Mouse (Mus musculus): ENCODE measurements at regions not wholly inside any gene's neighbourhood (a gene's known extent, or its start where the extent isn't known, plus 50 kb on each side); places are given as distances from the start of the nearest gene placed in this dataset.
"Not testable (repeated sequence)": the region's sequence is repeated elsewhere in the genome, so short reads cannot be mapped to it uniquely, and the experiment has no call there.

GRCm38 (mm10) chr10:14333344-14333743 lies 212.1 kb downstream of the Adgrg6 start:
- DNase-seq (ENCODE audit: low spot score in 2 of 2) = no peak

GRCm38 (mm10) chr10:14332688-14333117 lies 212.8 kb downstream of the Adgrg6 start:
- DNase-seq (ENCODE audit: low spot score in 2 of 2) = no peak

GRCm38 (mm10) chr10:14328846-14329245 lies 216.6 kb downstream of the Adgrg6 start:
- DNase-seq (ENCODE audit: low spot score in 2 of 2) = no peak

- peak in 1 of 2 experiments; percentile 4 for DNase-seq (ENCODE audit: low spot score in 2 of 2)
Measured at GRCm38 (mm10) chr10:14326229-14326628, 219.2 kb downstream of the Adgrg6 start.

GRCm38 (mm10) chr10:14321503-14321902 lies 224.0 kb downstream of the Adgrg6 start:
- peak; percentile 45 to 55 for DNase-seq (ENCODE audit: low spot score in 2 of 2)

GRCm38 (mm10) chr10:14315232-14315631 lies 230.2 kb downstream of the Adgrg6 start:
- DNase-seq (ENCODE audit: low spot score in 2 of 2) = no peak

- DNase-seq (ENCODE audit: low spot score in 2 of 2) = peak; percentile 31
Measured at GRCm38 (mm10) chr10:14314607-14315006, 230.9 kb downstream of the Adgrg6 start.

GRCm38 (mm10) chr10:14314004-14314581 lies 231.4 kb downstream of the Adgrg6 start:
- DNase-seq (ENCODE audit: low spot score in 2 of 2) = no peak

GRCm38 (mm10) chr10:14312959-14313358 lies 232.5 kb downstream of the Adgrg6 start:
- DNase-seq (ENCODE audit: low spot score in 2 of 2) = no peak

GRCm38 (mm10) chr10:14311962-14312361 lies 233.5 kb downstream of the Adgrg6 start:
- DNase-seq (ENCODE audit: low spot score in 2 of 2) = no peak

GRCm38 (mm10) chr10:14306811-14307210 lies 238.6 kb downstream of the Adgrg6 start:
- DNase-seq (ENCODE audit: low spot score in 2 of 2) = no peak

- no peak for DNase-seq (ENCODE audit: low spot score in 2 of 2)
Measured at GRCm38 (mm10) chr10:14303476-14303875, 242.0 kb downstream of the Adgrg6 start.

GRCm38 (mm10) chr10:14296147-14296546 lies 249.3 kb downstream of the Adgrg6 start:
- no peak for DNase-seq (ENCODE audit: low spot score in 2 of 2)

GRCm38 (mm10) chr10:14292701-14293100 lies 252.8 kb downstream of the Adgrg6 start:
- DNase-seq (ENCODE audit: low spot score in 2 of 2) = not testable (repeated sequence)

- DNase-seq (ENCODE audit: low spot score in 2 of 2) = no peak
Measured at GRCm38 (mm10) chr10:14287551-14287950, 257.9 kb downstream of the Adgrg6 start.

- no peak for DNase-seq (ENCODE audit: low spot score in 2 of 2)
Measured at GRCm38 (mm10) chr10:14276631-14277030, 268.8 kb downstream of the Adgrg6 start.

GRCm38 (mm10) chr10:14275477-14275876 lies 270.0 kb downstream of the Adgrg6 start:
- no peak for DNase-seq (ENCODE audit: low spot score in 2 of 2)

- no peak for DNase-seq (ENCODE audit: low spot score in 2 of 2)
Measured at GRCm38 (mm10) chr10:14270008-14270407, 275.5 kb downstream of the Adgrg6 start.

GRCm38 (mm10) chr10:14267641-14268040 lies 277.8 kb downstream of the Adgrg6 start:
- DNase-seq (ENCODE audit: low spot score in 2 of 2) = no peak

GRCm38 (mm10) chr10:14239670-14240069 lies 273.8 kb downstream of the Hivep2 start:
- DNase-seq (ENCODE audit: low spot score in 2 of 2) = no peak

- DNase-seq (ENCODE audit: low spot score in 2 of 2) = no peak
Measured at GRCm38 (mm10) chr10:14234896-14235604, 269.2 kb downstream of the Hivep2 start.

GRCm38 (mm10) chr10:14234005-14234602 lies 268.2 kb downstream of the Hivep2 start:
- no peak for DNase-seq (ENCODE audit: low spot score in 2 of 2)

- DNase-seq (ENCODE audit: low spot score in 2 of 2) = no peak
Measured at GRCm38 (mm10) chr10:14233335-14233734, 267.5 kb downstream of the Hivep2 start.
